1 mouse cellular context compared by ENCODE assay signal in the genomic region with DNA sequence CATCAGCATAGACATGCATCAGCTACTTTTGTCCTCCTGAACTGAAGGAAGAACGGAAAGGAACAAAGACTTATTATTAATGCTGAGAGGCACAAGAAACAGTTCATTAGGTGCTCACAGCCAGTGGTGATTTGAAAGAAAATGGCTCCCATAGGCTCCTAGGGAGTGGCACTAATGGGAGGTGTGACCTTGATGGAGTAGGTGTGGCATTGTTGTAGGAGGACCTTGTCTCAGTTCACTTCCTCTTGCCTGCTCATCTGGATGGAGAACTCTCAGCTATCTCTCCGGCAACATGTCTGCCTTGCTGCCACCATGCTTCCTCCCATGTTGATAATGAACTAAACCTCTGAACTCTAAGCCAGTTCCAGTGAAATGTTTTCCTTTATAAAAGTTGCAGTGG.
TF ChIP-seq lines count a peak whose summit lies in the region.

No protein-coding gene starts in this region.

TF ChIP-seq in CH12.LX, 34 proteins besides CTCF, POLR2A, EP300 and RAD21 (continued from another document):
- no peak for TF ChIP-seq MAZ (IDR thresholded peaks at IDR 0.05; ENCODE audit: low read depth, low read length)
- TF ChIP-seq HCFC1 (IDR thresholded peaks at IDR 0.05; ENCODE audit: low read depth, low read length): no peak
- TF ChIP-seq NELFE (IDR thresholded peaks at IDR 0.05; ENCODE audit: low read depth, low read length): no peak
- TF ChIP-seq ELF1 (IDR thresholded peaks at IDR 0.05; ENCODE audit: low read depth, low read length): no peak
- no peak for TF ChIP-seq POLR2AphosphoS2 (IDR thresholded peaks at IDR 0.05; ENCODE audit: low read depth, low read length)
- TF ChIP-seq SMC3 (IDR thresholded peaks at IDR 0.05; ENCODE audit: low read depth, low read length): no peak
- TF ChIP-seq RCOR1 (conservative IDR thresholded peaks at IDR 0.05; ENCODE audit: low read depth, low read length): no peak
- no peak for TF ChIP-seq UBTF (IDR thresholded peaks at IDR 0.05; ENCODE audit: low read depth, low read length)
- no peak for TF ChIP-seq IRF4 (IDR thresholded peaks at IDR 0.05; ENCODE audit: low read depth, low read length)
